Comparison of ENCODE assay signal across 17 mouse cellular contexts in the genomic region with DNA sequence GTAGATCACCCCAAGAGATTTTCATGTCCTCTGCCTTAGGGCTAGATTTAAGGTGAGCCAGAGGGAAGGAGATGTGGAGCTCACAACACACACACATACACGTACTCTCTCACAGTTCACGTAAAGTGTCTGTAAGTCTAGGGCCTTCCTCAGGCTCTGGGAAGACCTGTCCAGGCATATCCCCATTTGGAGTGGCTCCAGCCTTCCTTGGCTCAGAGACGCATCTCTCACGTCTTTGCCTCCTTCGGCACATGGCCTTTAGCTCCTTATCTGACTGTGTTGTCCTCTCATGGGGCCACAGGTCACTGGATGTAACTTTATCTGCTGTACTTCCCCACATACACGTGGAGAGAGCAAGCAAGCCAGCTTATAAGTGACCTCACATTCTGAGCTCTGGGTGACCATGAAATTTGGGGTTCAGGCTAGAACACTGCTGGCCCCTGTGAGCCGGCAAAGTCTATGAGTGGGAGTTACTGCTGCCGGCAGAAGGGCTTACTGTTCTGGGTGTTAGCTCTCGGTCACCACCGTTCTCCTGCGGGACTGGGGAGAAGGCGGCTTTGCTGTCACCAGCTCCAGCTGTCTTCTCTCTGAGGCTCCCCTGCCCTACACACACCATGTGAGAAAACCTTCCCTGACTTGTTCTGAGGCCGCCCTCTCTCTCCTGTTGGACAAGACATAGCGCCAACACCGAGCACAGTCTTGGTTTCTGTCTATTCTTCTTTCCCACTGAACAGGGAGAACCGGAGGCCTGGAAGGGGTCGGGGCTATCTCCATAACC.
DNase-seq lines count a peak whose midpoint lies in the region; ATAC-seq and TF ChIP-seq lines count a peak whose summit lies in the region.
"Had no signal": no experiment of that assay in that cellular context is flagged by ENCODE, and none has a peak within 500 bp of the region (broad histone marks: within the 10 kb centered on the region; RNA-seq: fewer than 3 reads in every experiment).

No protein-coding gene starts in this region.

- no peak for TF ChIP-seq CTCF in cerebellum, adult 2 months (IDR thresholded peaks at IDR 0.05; ENCODE audit: borderline replicate concordance, insufficient read depth, low read depth, low read length)

- no peak overlapping the region for H3K4me2 ChIP-seq in intestine, embryonic 16.5 days (ENCODE audit: low read depth, low read length)
- no peak overlapping the region for H3K4me2 ChIP-seq in intestine, embryonic 15.5 days (replicated peaks)
- no peak overlapping the region for H3K4me2 ChIP-seq in lung, embryonic 16.5 days (ENCODE audit: low read depth, low read length)
- H3K4me2 ChIP-seq: lung, embryonic 15.5 days; stomach, embryonic 15.5 days had no signal

- no peak for ATAC-seq in intestine, embryonic 16.5 days
- no peak for ATAC-seq in intestine, embryonic 15.5 days
- peak; percentile 66 for ATAC-seq in lung, embryonic 16.5 days (ENCODE audit: low read depth)
- ATAC-seq: forebrain, embryonic 16.5 days; midbrain, embryonic 16.5 days had no signal

- H3K27ac ChIP-seq in cerebellum, adult 2 months (ENCODE audit: insufficient read depth, low read length), result peak overlapping the region; percentile 49; the same call in 1 of the 2 replicates
- H3K27ac ChIP-seq in intestine, embryonic 16.5 days (ENCODE audit: low read length), result peak overlapping the region; percentile 14; the same call in 1 of the 2 replicates
- no peak overlapping the region; the same call in 1 of the 2 replicates for H3K27ac ChIP-seq in intestine, embryonic 15.5 days
- no peak overlapping the region; the same call in 1 of the 2 replicates for H3K27ac ChIP-seq in lung, embryonic 16.5 days (ENCODE audit: low read length)
- H3K27ac ChIP-seq: heart, adult 2 months; lung, embryonic 15.5 days; stomach, embryonic 15.5 days had no signal

- H3K27me3 ChIP-seq in cerebellum, adult 2 months (ENCODE audit: control insufficient read depth, insufficient read depth, low read length), result no peaks in the 10 kb centered on the region
- no peaks in the 10 kb centered on the region for H3K27me3 ChIP-seq in intestine, embryonic 16.5 days (replicated peaks; ENCODE audit: control insufficient read depth, insufficient read depth, low read length)
- H3K27me3 ChIP-seq in intestine, embryonic 15.5 days (replicated peaks), result no peaks in the 10 kb centered on the region
- no peaks in the 10 kb centered on the region for H3K27me3 ChIP-seq in lung, embryonic 16.5 days (ENCODE audit: control insufficient read depth, insufficient read depth, low read depth, low read length)
- H3K27me3 ChIP-seq: lung, embryonic 15.5 days; stomach, embryonic 15.5 days had no signal

- no peaks in the 10 kb centered on the region for H3K9me3 ChIP-seq in intestine, embryonic 16.5 days (ENCODE audit: control insufficient read depth, low read length)
- no peaks in the 10 kb centered on the region for H3K9me3 ChIP-seq in intestine, embryonic 15.5 days
- H3K9me3 ChIP-seq in lung, embryonic 16.5 days (ENCODE audit: control insufficient read depth, low read length), result no peaks in the 10 kb centered on the region
- H3K9me3 ChIP-seq: lung, embryonic 15.5 days; megakaryocyte, embryonic 14.5 days; stomach, embryonic 15.5 days had no signal

- H3K4me3 ChIP-seq in cerebellum, adult 2 months (replicated peaks; ENCODE audit: insufficient read depth, low read depth, low read length), result no peak overlapping the region
- no peak overlapping the region for H3K4me3 ChIP-seq in intestine, embryonic 16.5 days (ENCODE audit: low read length)
- H3K4me3 ChIP-seq in intestine, embryonic 15.5 days (replicated peaks), result no peak overlapping the region
- no peak overlapping the region for H3K4me3 ChIP-seq in lung, embryonic 16.5 days (ENCODE audit: low read length)
- H3K4me3 ChIP-seq: heart, adult 2 months; lung, embryonic 15.5 days; megakaryocyte, embryonic 14.5 days; stomach, embryonic 15.5 days had no signal

- no peak for DNase-seq in cerebellum, adult 2 months
- no peak for DNase-seq in cerebellum, postnatal 10 days
- no peak for DNase-seq in lung, postnatal 36 days
- DNase-seq in spleen, adult 12 weeks (ENCODE audit: low spot score), result no peak
- DNase-seq in layer of hippocampus, adult 9-10 months (ENCODE audit: low spot score), result no peak
- DNase-seq: cerebellum, postnatal 14 days; heart, adult 2 months; heart, postnatal 4 days; kidney, postnatal 36 days had no signal

- H3K9ac ChIP-seq in intestine, embryonic 16.5 days (ENCODE audit: low read depth, low read length), result peak overlapping the region; percentile 47; the same call in 1 of the 2 replicates
- no peak overlapping the region for H3K9ac ChIP-seq in intestine, embryonic 15.5 days
- no peak overlapping the region for H3K9ac ChIP-seq in lung, embryonic 16.5 days (ENCODE audit: low read length)
- H3K9ac ChIP-seq: lung, embryonic 15.5 days; stomach, embryonic 15.5 days had no signal

- H3K4me1 ChIP-seq in cerebellum, adult 2 months (ENCODE audit: control insufficient read depth, insufficient read depth, low read length), result peaks cover 6% of the 10 kb centered on the region; the same call in 1 of the 2 replicates
- peaks cover 32% of the 10 kb centered on the region for H3K4me1 ChIP-seq in intestine, embryonic 16.5 days (ENCODE audit: control insufficient read depth, insufficient read depth, low read length)
- H3K4me1 ChIP-seq in intestine, embryonic 15.5 days (replicated peaks), result peaks cover 35% of the 10 kb centered on the region
- peaks cover 19% of the 10 kb centered on the region for H3K4me1 ChIP-seq in lung, embryonic 16.5 days (replicated peaks; ENCODE audit: control insufficient read depth, insufficient read depth, low read length)

- no peaks in the 10 kb centered on the region for H3K36me3 ChIP-seq in intestine, embryonic 16.5 days (ENCODE audit: control insufficient read depth, insufficient read depth, low read length)
- H3K36me3 ChIP-seq in intestine, embryonic 15.5 days, result no peaks in the 10 kb centered on the region
- H3K36me3 ChIP-seq in lung, embryonic 16.5 days (ENCODE audit: control insufficient read depth, insufficient read depth, low read length), result no peaks in the 10 kb centered on the region
- H3K36me3 ChIP-seq: lung, embryonic 15.5 days; stomach, embryonic 15.5 days had no signal

- TF ChIP-seq POLR2A in cerebellum, adult 2 months (IDR thresholded peaks at IDR 0.05; ENCODE audit: borderline replicate concordance, insufficient read depth, low read length), result no peak

- 82% methylated on average over 17 of the region's 17 CpGs for WGBS in cerebellum, adult 2 months
- 55% methylated on average over 17 of the region's 17 CpGs for WGBS in intestine, embryonic 16.5 days
- 55% methylated on average over 17 of the region's 17 CpGs for whole genome bisulfite sequencing in intestine, embryonic 15.5 days
- 44% methylated on average over 17 of the region's 17 CpGs for WGBS in lung, embryonic 16.5 days

Comparison
In these comparisons a context has a peak if more than half of its experiments do, and no peak if none do; other contexts are left out.
1. H3K27ac ChIP-seq: peak in cerebellum, adult 2 months (single experiment) and intestine, embryonic 16.5 days (single experiment); none in intestine, embryonic 15.5 days (single experiment) and lung, embryonic 16.5 days (single experiment).